Mouse (Mus musculus) embryonic facial prominence, embryonic 13.5 days (tissue): ENCODE measurements around the gene Dok1. TPM values are rescaled to one million over a fixed set of nuclear protein-coding genes. Genes with fewer than 3 reads are reported as not detected.

Source experiments
- ATAC-seq: fragments of 200-750 bp; cut with Nextera tagmentation; 2 replicates; pipeline ENCODE4 v1.8.0; 2017; ENCODE audit warnings: low read depth; ENCODE audit not compliant: insufficient number of reproducible peaks, insufficient read depth, low FRiP score, low TSS enrichment
- H3K27ac ChIP-seq: fragments of 300-500 bp; sonication (generic); 2 replicates; pipeline ENCODE4 v1.5.1; 2015; ENCODE audit warnings: moderate library complexity, mild to moderate bottlenecking, inconsistent platforms
- H3K27me3 ChIP-seq: fragments of 300-500 bp; sonication (generic); 2 replicates; pipeline ENCODE4 v1.6.1; 2015; ENCODE audit warnings: mild to moderate bottlenecking, inconsistent platforms
- H3K36me3 ChIP-seq: fragments of 300-500 bp; sonication (generic); 2 replicates; pipeline ENCODE4 v1.6.1; 2015; ENCODE audit warnings: mild to moderate bottlenecking, inconsistent platforms
- H3K4me1 ChIP-seq: fragments of 300-500 bp; sonication (generic); 2 replicates; pipeline ENCODE4 v1.6.1; 2015; ENCODE audit warnings: inconsistent platforms
- H3K4me2 ChIP-seq: fragments of 300-500 bp; sonication (generic); 2 replicates; pipeline ENCODE4 v1.6.1; 2015; ENCODE audit warnings: moderate library complexity, mild to moderate bottlenecking, inconsistent platforms
- H3K4me3 ChIP-seq: fragments of 300-500 bp; sonication (generic); 2 replicates; pipeline ENCODE4 v1.5.1; 2015; ENCODE audit warnings: mild to moderate bottlenecking, inconsistent platforms
- H3K9ac ChIP-seq: fragments of 300-500 bp; sonication (generic); 2 replicates; pipeline ENCODE4 v1.6.1; 2015; ENCODE audit warnings: mild to moderate bottlenecking, inconsistent platforms
- H3K9me3 ChIP-seq: fragments of 300-500 bp; sonication (generic); 2 replicates; pipeline ENCODE4 v1.6.1; 2016; ENCODE audit warnings: inconsistent platforms
- WGBS: fragments of 180-500 bp; shearing (Covaris S2); methylation state at CpG from one replicate; pipeline ENCODE4 v1.1.7; 2015; ENCODE audit warnings: mixed read lengths; 5-methylcytosine and 5-hydroxymethylcytosine counted together
- polyA plus RNA-seq: library from polyadenylated mRNA; unstranded; fragments of >200 nt; fragmentation: Nextera tagmentation; extraction: Ambion mirVana; gene quantifications from 2 replicates; pipeline ENCODE4 v1.2.1, GENCODE M21; 2015

The Dok1 gene
- polyA plus RNA-seq, 1 experiment from 2014 or later: 11.5 TPM

DNA sequence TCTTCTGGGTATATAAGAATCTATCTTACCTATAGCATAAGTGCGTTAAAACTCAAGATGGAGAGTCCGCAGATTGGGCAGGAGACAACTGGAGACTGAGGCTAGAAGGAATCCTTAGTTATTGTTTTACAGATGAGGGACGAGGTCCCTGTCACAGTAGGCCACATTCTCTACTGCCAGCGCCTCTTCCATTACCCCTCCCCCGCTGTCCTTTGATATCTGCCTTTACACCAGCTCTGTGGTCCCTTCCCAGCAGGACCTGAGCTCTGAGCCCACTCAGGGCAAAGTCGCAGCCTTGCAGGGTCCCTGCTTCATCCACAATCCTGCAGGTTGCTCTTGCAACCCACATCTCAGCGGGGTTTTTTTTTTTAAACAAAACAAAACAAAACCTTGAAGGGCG is 35.0 kb upstream of the Dok1 start:
- H3K36me3 ChIP-seq: no peaks in the 10 kb centered on the region
- peak overlapping the region; percentile 33; the same call in 1 of the 2 replicates for H3K4me3 ChIP-seq
- H3K4me2 ChIP-seq: no peak overlapping the region
- no peaks in the 10 kb centered on the region for H3K9me3 ChIP-seq
- no peak for ATAC-seq
- WGBS: 4% methylated on average over 8 of the region's 8 CpGs
- no peak overlapping the region for H3K9ac ChIP-seq
- H3K4me1 ChIP-seq: peaks cover 35% of the 10 kb centered on the region
- no peak overlapping the region for H3K27ac ChIP-seq
- H3K27me3 ChIP-seq: peaks cover 100% of the 10 kb centered on the region

DNA sequence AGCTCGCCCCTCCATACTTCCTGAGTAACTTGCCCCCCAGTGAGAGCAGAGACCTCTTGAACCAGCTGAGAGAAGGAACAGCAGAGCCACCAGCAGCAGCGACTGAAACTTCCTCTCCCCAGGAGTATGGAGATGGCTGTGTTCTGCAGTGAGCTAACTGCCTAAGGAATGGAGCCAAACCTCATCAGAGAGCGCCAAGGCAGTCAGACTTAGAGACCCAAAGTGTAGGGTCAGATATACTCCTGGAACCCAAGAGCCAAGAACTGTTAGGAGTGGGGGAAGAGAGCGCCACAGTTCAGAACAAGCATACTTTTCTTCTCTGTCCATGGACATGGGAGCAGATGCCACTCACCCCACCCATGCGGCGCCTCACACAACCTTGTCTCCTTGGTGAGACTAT is 33.2 kb upstream of the Dok1 start:
- Histone ChIP-seq H3K27me3 (peaks cover 100% of the 10 kb centered on the region), H3K36me3 (no peaks in the 10 kb centered on the region), H3K4me3 (no peak overlapping the region), H3K9ac (no peak overlapping the region), H3K9me3 (no peaks in the 10 kb centered on the region), H3K4me1 (peaks cover 32% of the 10 kb centered on the region), H3K27ac (no peak overlapping the region), H3K4me2 (no peak overlapping the region)
- WGBS: 30% methylated on average over 6 of the region's 6 CpGs
- no peak for ATAC-seq

DNA sequence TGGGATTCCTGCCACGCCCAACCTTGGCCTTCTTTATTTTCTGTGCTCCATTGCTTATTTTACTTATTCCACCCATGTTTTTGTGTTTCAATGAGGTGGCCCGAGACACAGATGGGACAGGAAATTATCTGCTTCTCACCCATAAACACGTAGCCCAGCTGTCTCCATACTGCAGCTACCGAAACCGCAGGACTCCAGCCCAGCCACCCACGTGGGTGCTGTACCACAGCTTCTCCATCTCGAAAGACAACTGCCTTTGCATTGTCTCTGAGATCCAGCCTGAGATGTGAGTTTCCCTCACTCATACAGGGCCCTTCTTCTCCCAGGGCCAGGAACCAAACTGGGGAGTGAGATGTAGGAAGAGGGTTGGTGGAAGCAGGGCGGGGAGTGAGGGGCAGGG is 32.7 kb upstream of the Dok1 start:
- WGBS: 45% methylated on average over 8 of the region's 8 CpGs
- no peak overlapping the region for H3K27ac ChIP-seq
- H3K36me3 ChIP-seq: no peaks in the 10 kb centered on the region
- no peak for ATAC-seq
- no peak overlapping the region for H3K4me2 ChIP-seq
- H3K4me1 ChIP-seq: peaks cover 28% of the 10 kb centered on the region
- H3K27me3 ChIP-seq: peaks cover 100% of the 10 kb centered on the region
- no peaks in the 10 kb centered on the region for H3K9me3 ChIP-seq
- H3K4me3 ChIP-seq: no peak overlapping the region
- no peak overlapping the region for H3K9ac ChIP-seq

DNA sequence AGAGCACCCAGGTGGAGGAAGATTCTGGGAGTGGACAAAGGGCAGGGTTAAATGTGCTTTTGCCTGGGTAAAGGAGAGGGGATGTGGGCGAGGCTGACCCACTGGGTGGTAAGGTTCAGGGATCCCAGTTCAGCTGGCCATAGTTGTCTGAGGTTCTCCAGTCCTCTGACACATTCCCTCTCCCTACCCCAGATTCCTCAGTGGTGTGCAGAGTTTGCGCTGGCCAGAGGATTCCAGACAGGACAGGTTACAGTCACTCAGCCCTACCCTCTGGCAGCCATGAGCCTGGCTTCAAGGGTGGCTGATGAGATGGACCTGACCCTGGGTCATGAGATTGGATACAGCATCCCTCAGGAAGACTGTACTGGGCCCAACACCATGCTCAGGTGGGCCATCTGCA is 25.5 kb upstream of the Dok1 start:
- Histone ChIP-seq H3K27ac (no peak overlapping the region), H3K4me2 (no peak overlapping the region), H3K9me3 (no peaks in the 10 kb centered on the region), H3K36me3 (peaks cover 20% of the 10 kb centered on the region), H3K9ac (no peak overlapping the region), H3K27me3 (peaks cover 32% of the 10 kb centered on the region), H3K4me1 (peaks cover 14% of the 10 kb centered on the region), H3K4me3 (no peak overlapping the region)
- ATAC-seq: no peak
- WGBS: 87% methylated on average over 2 of the region's 2 CpGs

- WGBS: 55% methylated on average over 3 of the region's 3 CpGs
- H3K4me2 ChIP-seq: no peak within 1 kb of the TSS
Measured at GRCm38 (mm10) chr6:83057790-83058189, 24.5 kb upstream of the Dok1 start, which contains the start of gene Dqx1. TSS of gene Dqx1 (plus strand) at chr6:83057844.

GRCm38 (mm10) chr6:83054871-83055431 is 21.7 kb upstream of the Dok1 start, which contains the start of gene Htra2:
TSS of gene Htra2 (minus strand) at chr6:83055273.
- Histone ChIP-seq H3K4me1 (peaks cover 26% of the 10 kb centered on the region), H3K27ac (peak within 1 kb of the TSS; percentile 92), H3K4me3 (peak within 1 kb of the TSS; percentile 99), H3K27me3 (no peaks in the 10 kb centered on the region; the same call in 1 of the 2 replicates), H3K9ac (peak within 1 kb of the TSS; percentile 96), H3K36me3 (peaks cover 36% of the 10 kb centered on the region), H3K4me2 (peak within 1 kb of the TSS; percentile 88), H3K9me3 (no peaks in the 10 kb centered on the region)
- WGBS: 0% methylated on average over 50 of the region's 50 CpGs
- ATAC-seq: peak; percentile 12; the same call in 1 of the 2 replicates

More at GRCm38 (mm10) chr6:83057790-83058189, 24.5 kb upstream of the Dok1 start, which contains the start of gene Dqx1:
- peaks cover 20% of the 10 kb centered on the region for H3K36me3 ChIP-seq
- H3K27me3 ChIP-seq: peaks cover 23% of the 10 kb centered on the region
- H3K9ac ChIP-seq: no peak within 1 kb of the TSS
- H3K27ac ChIP-seq: no peak within 1 kb of the TSS
- no peak within 1 kb of the TSS for H3K4me3 ChIP-seq
- no peaks in the 10 kb centered on the region for H3K9me3 ChIP-seq
- peaks cover 21% of the 10 kb centered on the region for H3K4me1 ChIP-seq
- no peak for ATAC-seq

DNA sequence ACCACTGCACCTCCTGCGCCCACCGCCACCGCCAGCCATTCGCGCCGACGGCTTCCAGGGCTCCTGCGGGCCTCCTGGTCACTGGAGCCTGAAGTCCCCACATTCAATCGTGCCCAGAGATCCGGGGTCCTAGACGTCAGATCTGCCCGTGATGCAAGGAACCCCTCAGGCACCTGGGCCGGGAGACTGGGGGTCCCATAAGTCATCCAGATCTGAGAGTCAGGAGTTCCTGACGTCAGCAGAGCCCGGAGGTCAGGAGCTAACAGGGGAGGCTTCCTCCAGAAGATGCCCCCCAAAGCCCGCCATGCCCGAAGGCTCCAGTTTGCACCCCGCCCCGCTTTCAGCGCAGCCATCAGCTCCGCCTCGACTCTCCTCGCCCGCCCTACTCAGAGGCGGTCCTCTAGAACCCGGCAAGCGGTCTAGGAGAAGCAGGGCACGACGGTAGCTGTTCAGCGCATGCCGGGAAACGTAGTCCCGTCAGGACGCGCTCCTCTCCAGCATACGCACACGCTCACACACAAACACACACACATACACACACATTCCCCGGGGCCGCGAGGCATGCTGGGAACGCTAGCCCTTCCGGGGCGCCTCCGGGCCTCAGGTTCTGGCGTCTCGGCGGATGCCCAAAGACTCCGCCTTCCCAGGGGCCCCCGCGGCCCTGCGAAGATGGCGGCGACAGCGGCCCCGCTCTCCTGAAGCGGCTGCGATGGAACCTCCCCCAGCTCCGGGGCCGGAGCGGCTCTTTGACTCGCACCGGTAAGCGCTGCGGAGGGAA is 21.0 kb upstream of the Dok1 start, which contains the start of gene Aup1:
TSS of gene Aup1 (plus strand) at position 448 of the 778 bp plus-strand sequence.
- peak; percentile 94 for ATAC-seq
- Histone ChIP-seq H3K27me3 (no peaks in the 10 kb centered on the region), H3K36me3 (peaks cover 38% of the 10 kb centered on the region), H3K9me3 (no peaks in the 10 kb centered on the region), H3K27ac (peak within 1 kb of the TSS; percentile 92), H3K4me3 (peak within 1 kb of the TSS; percentile 99), H3K9ac (peak within 1 kb of the TSS; percentile 96), H3K4me1 (peaks cover 26% of the 10 kb centered on the region), H3K4me2 (peak within 1 kb of the TSS; percentile 88)
- under 1% methylated on average over 64 of the region's 64 CpGs for WGBS

DNA sequence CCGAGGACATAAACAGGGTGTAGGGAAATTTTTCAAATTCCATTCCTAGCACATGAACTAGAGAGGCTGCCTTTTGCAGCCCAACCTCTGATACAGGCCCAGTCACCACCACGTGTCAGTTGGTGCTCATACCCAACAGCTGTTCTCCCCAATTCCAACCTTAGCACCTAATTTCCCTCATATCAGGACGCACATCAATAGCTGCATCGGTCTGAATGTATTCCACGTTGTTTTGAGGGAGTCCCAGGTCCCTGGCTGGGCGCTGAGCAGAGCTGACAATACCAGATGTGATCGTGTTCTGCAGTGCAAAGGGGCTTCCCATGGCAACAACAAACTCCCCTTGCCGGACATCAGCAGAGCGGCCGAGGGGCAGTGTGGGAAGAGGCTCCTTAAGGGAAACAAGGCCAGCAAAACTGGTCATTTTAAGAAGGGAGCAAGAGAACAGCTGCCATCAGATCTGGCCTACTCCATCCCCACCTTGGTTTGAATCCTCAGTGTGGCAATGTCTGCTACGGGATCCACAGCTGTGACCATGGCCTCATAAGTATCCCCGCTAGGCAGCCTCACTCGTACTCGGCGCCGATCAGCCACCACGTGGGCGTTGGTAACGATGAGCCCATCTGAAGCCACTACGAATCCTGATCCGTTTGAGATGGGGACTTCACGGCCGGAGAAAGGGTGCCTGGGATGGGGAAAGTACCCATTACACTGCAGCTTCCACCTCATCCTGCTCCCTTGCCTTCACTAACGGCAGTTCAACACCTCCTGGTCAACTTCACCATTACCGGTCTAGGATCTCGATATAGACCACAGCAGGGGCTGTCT is 20.1 kb upstream of the Dok1 start:
- Histone ChIP-seq H3K4me2 (peak overlapping the region; percentile 88), H3K4me1 (peaks cover 26% of the 10 kb centered on the region), H3K9ac (peak overlapping the region; percentile 96), H3K27me3 (no peaks in the 10 kb centered on the region), H3K4me3 (peak overlapping the region; percentile 99), H3K36me3 (peaks cover 38% of the 10 kb centered on the region), H3K27ac (peak overlapping the region; percentile 92), H3K9me3 (no peaks in the 10 kb centered on the region)
- no peak for ATAC-seq
- WGBS: 1% methylated on average over 26 of the region's 26 CpGs

DNA sequence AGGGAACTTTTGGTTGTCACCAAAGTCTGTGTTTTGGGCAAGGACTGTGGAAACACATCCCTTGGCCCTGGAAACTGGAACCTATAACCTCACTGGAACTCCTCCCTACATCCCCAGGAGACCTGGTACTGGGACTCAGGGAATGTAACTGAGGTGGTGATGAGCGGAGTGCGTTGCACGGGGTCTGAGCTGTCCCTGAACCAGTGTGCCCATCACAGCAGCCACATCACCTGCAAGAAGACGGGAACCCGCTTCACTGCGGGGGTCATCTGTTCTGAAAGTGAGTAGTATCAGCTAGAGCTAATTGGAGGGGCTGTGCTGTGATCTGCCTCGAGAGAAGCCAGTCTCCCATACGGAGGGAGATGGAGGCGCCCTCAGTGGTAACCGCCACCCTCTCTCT is 16.1 kb upstream of the Dok1 start:
- no peak overlapping the region for H3K9ac ChIP-seq
- H3K4me2 ChIP-seq: no peak overlapping the region
- no peaks in the 10 kb centered on the region for H3K9me3 ChIP-seq
- H3K4me3 ChIP-seq: no peak overlapping the region
- H3K36me3 ChIP-seq: peaks cover 19% of the 10 kb centered on the region
- 69% methylated on average over 10 of the region's 10 CpGs for WGBS
- peaks cover 12% of the 10 kb centered on the region for H3K4me1 ChIP-seq
- no peak overlapping the region for H3K27ac ChIP-seq
- no peak for ATAC-seq
- H3K27me3 ChIP-seq: no peaks in the 10 kb centered on the region

DNA sequence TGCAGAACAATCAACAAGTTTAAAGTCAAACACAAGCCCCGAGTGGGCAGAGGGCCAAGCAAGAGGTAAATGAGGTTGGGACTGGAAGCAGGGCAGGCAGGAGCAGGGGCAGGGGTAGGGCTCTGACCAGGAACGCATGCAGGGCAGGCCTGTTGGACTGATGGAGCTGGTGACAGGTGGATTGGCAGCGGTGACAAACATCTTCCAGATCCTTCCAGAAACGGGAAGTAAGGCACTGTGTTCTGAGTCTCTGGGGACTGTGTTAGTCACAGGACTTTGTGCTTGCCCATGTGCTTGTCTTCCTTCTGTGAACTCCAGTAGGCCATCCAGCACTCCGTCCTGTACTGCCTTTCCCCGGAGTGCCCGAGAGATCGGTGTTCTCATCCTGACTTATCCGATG is 11.5 kb upstream of the Dok1 start:
- H3K27ac ChIP-seq: no peak overlapping the region
- no peak overlapping the region for H3K4me2 ChIP-seq
- H3K36me3 ChIP-seq: 0 out of 2 replicates have a peak, but pooled peaks cover under 1% of the 10 kb centered on the region
- H3K4me3 ChIP-seq: no peak overlapping the region
- no peak overlapping the region for H3K9ac ChIP-seq
- no peak for ATAC-seq
- no peaks in the 10 kb centered on the region for H3K4me1 ChIP-seq
- H3K27me3 ChIP-seq: no peaks in the 10 kb centered on the region
- WGBS: 77% methylated on average over 9 of the region's 9 CpGs
- no peaks in the 10 kb centered on the region for H3K9me3 ChIP-seq

- 95% methylated on average over 5 of the region's 5 CpGs for WGBS
- H3K9me3 ChIP-seq: no peaks in the 10 kb centered on the region
- ATAC-seq: no peak
Measured at GRCm38 (mm10) chr6:83043993-83044392, 10.7 kb upstream of the Dok1 start.

More at GRCm38 (mm10) chr6:83043993-83044392, 10.7 kb upstream of the Dok1 start:
- Histone ChIP-seq H3K4me3 (no peak overlapping the region), H3K4me2 (no peak overlapping the region), H3K27me3 (no peaks in the 10 kb centered on the region), H3K36me3 (no peaks in the 10 kb centered on the region), H3K4me1 (no peaks in the 10 kb centered on the region), H3K9ac (no peak overlapping the region), H3K27ac (no peak overlapping the region)
